Mouse (Mus musculus): ENCODE data around the gene Srp54a.
"Not testable (repeated sequence)": the region's sequence is repeated elsewhere in the genome, so short reads cannot be mapped to it uniquely, and the experiment has no call there.

Srp54a gene

DNA sequence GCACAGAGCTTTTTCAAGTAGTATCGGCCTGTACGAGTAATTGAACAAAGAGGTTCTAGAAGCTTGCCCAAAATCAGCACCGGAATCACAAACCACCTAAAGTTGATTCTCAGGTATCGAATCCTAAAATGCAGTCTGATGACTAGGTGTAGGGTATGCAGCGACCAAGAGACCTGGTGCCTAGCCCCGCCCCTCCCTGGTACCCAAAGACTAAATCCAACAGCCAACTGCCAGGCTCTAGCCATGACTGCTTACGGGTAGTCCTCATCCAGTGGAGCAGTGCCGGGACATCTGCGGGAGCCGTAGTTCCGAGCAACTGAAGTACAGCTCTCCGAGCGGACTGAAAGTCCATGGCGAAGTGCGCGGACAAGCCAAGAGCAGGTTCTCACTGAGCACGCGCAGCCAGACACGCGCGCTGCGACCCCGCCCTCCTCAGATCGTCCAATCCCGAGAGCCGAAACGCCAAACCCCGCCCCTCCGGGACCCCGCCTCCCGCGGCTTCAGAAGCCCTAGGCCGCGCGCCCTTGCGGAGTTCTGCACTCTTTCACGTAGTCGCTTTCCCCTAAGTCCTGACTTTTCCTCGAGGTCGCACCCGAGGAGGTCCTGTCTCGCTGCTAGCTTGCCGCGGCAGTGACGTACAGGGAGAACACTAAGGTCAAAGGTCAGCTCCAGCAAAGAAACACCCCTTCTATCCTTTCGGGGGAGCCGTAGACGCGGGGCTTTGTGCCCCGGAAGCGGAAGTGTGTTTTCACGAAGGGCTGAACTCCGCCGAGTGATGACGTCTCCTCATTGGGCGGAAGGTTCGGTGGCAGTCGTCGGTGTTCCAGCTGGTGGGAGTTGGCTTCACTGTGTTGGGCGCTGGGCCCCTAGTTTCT, at the start of gene Srp54a, which contains the start of gene 2700097O09Rik:
Gene Srp54a, plus strand, starts transcription at position 537 of the 875 bp plus-strand sequence.
Gene 2700097O09Rik, minus strand, starts transcription at position 385 of the 875 bp plus-strand sequence.
- DNase-seq (ENCODE audit: low read depth, low spot score): peak; percentile 92

DNA sequence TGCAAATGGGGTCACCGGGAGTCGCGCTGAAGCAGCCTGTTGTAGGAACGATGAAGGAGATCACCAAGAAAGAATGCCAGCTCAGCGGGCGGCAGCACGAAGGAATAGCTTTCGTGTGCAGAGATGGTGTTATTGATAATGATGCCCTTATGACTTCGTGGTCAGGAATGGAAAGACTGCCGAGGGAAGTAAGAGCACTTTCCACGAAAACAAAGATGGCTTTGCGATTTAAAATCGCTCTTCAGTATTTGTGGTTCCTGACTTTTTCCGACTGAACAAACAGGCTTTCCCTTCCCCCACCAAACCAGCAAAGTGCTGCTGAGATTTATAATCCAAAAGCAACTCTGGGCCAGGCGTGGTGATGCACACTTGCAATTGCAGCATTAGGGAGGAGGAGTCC, 39.1 kb upstream of the Srp54a start:
- no peak for DNase-seq (ENCODE audit: low read depth, low spot score)

DNA sequence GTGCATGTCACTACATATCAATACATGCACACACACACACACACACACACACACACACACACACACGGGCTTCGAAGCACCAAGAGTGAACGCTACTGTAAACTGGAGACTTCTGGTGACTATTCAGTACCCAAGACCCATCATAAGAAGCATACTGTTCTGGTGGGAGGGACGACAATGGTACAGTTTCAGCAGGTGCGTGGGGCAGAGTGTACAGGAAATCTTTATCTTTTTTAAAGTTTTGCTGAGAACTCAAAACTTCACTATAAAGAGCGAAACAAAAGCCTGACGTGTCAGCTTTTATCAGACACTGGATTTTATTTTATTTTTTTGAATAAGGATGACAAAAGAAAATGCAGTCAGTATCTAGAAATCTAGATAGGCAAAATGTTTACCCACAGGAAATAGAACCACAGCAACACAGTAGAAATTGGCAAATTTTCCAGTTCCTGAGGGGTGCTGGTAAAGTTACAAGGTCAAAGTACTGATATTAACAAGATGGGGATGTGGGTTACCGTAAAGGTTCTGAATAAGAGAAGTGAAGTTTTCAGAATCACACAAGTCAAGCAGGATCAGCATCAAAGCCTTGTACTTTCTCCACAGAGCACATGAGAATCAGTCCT, 30.2 kb upstream of the Srp54a start:
- DNase-seq (ENCODE audit: low read depth, low spot score): no peak

DNA sequence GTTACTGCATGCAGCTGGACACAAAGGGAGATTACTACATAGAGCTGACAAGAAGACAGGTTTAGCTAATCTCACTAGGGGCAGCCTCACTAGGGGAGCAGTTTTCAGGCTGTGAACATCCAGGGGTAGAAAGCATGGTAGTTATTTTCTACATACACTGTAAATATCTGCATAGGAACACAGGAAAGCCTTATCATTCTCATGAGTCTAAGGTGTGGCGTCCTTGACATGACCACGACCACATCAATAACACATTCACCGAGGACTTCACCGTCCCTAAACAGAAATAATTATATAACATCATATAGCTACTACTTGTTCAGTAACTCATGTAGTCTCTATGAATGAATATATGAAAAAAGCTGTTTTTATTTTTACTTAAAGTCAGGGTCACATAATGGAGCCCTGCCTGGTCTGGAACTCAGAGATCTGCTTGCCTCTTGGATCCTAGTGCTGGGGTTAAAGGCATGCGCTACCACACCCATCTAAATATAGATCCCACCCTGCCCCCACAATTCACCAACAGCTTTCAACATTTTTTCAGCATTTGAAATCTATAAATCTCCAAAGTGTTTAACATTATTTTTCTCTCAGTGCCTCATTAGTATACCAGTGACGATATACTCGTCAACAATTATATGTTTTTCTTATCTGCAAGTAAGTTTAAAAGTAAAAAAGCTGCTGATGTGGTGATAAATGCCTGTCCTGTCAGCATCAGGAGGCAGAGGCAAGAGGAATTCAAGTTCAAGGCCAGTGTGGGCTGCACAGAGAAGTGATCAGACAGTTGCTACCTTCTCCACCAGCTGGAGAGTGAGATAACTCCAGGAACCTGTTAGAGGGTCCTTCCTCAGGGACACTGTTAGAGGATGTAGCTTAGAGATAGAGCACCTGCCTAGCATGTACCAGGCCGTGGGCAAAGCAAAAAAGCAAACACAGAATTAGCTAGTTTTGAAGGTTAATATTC, 28.6 kb upstream of the Srp54a start:
- DNase-seq (ENCODE audit: low read depth, low spot score): no peak

DNA sequence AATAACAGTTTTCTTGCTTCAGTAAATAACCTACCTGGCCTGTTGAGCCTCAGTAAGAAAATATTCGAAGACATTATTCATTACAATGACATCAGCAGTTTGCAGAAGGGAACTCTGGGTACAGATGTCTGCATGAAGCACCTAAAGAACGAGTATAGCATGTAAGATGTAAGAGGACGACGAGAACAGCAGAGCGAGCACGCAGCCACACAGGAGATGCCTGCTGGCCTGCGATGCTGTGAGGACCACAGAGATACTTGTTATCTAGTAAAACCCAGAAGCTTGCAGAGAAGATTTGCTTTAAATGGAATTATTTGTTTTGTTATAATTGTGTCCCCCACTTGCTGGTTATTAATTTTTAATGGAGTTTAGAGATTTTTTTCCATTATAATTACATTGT, 26.8 kb upstream of the Srp54a start:
- no peak for DNase-seq (ENCODE audit: low read depth, low spot score)

DNA sequence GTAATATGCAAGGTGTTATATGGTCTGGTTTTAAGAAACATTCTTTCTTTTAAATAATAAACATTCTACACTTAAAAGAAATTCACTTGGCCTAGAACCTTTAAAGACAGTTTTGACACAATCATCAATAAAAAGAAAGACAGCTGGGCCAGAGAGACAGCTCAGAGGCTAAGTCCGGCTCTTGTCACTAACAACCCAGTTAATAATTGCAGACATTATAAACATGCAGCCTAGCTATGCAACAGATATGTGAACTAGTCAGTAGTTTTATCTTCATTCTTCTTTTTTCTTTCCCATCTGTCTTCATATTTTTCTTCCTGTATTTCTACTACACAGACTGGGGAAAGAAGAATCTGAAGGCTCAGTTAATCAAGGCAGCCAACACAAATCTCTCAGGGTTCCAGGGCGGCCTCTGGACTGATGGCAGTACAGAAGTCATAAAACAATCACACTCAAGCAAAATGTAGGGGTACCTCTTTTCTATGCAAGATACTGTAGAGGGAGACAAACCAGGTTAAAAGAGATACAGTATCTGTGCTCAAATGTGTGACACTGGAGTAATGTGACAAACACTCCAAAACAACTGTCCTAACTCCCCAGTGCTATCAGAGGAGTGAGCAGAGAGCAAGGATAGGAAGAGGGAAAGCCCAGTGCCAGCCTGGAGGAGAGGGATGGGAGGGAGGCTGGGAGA, 25.4 kb upstream of the Srp54a start:
- DNase-seq (ENCODE audit: low read depth, low spot score): no peak

DNA sequence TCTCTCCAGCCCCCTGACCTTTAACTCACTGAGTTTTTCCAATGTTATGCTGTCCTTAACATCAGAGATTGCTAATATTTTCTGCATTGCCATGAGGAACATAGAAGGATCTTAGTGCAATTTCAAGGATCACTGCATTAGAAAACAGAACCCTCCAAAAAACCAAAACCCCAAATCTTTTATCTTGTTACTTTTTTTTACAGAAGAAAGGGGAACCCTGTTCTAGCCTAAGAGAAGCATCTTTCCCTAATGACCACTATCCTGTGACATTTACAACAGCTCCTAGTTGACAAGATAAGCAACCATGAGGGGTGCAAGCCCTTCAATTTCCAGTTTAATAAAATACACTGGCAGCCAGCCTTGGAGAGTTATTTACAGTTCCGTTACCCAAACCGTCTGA, 23.4 kb upstream of the Srp54a start:
- no peak for DNase-seq (ENCODE audit: low read depth, low spot score)

DNA sequence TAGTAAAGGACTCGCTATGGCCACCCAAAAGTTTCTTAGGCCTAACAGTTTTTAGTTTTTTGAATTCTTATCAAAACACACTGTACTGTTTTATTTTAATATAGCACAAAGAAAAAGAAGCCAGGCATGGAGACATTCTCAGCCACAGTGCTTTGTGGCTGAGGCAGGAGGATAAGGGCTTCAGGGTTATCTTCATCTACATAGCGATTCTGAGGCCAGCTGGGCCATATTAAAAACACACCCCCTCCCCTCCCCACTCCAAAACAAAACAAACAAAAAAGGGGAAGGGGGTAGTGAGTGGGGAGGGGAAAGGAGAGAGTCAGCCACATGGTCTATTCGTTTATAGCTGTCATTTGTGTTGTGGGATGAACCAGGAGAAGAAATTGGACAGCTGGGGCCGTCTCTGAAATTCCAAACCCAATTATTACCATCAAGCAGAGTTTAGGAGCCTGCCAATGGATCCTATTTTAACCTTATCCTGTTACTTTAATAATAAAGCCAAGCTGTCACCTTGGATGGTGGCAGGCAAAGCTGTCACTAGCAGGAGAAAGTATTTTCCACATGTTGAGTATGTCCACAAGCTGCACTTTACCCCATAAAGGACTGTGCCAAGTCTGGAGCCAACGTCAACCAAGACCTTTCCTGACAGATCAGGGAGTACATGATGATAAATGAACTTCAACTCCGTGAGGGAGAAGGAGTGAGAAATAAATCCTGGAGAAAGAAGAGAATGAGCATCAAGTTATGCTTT, 21.0 kb upstream of the Srp54a start:
- no peak for DNase-seq (ENCODE audit: low read depth, low spot score)

DNA sequence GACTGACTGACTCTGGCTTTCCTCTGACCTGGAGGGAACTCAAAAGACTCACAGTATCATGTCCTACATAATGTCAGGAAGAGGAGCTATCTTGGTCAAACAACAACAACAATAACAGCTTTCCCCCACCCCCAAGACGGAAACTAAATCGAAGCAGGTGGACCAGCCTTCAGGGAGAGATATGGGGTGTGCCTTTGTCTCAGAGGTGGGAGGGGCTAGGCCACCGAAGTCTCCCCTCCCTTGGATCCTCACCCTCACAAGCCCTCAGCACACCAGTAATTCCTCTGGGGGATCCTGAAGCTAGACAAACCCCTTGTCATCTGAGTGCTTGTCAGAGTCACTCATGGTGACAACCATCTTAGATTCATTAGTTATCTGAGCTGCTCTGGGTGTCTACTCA, 20.2 kb upstream of the Srp54a start:
- no peak for DNase-seq (ENCODE audit: low read depth, low spot score)

DNA sequence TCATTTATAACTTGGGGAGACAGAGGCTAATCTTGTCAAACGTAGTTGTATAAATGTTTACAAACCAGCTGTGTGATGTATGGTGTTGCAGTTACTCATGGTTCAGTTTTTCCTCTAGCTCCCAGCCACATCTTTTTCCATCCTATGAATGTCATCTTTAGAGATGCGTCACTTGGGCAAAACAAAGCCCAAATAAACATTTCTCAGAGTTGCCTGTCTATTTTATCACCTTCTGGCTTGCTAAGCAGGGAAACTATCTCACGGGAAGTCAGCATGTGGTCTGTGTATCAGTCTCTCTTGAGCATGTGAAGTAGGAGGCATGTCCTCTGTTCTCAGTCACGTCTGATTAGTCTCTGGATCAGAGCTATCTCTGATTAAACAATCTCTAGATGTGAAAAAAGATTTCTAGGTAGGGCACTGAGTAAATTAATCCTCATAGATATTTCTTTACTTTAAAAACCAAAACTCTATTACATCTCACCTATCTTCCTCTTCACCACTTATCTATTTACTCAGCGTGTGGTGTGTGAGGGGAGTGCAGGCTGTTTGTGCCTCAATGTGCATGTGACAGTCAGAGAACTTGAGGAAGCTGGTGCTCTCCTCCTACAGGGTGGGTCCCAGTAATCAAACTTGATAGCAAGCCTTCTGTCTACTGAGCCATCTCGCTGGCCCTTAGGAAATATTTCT, 19.7 kb upstream of the Srp54a start:
- no peak for DNase-seq (ENCODE audit: low read depth, low spot score)

DNA sequence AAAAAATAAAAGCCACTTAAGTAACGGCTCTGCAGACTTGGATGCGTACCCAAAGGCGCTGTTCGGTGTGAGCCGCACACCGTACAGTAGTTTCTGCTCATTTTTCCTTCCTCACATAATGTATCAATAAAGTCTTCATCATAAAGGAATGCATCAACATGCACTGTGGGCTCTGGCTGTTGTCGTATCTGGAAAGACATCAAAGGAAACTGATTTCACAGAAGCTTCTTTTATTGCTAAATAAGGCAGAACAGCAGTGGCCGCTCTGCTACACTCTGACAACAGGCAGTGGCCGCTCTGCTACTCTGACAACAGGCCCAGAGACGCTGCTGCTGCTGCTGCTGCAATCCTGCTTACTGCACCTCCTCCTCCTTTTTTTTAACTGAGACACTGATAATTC, 19.1 kb upstream of the Srp54a start:
- DNase-seq (ENCODE audit: low read depth, low spot score): no peak

DNA sequence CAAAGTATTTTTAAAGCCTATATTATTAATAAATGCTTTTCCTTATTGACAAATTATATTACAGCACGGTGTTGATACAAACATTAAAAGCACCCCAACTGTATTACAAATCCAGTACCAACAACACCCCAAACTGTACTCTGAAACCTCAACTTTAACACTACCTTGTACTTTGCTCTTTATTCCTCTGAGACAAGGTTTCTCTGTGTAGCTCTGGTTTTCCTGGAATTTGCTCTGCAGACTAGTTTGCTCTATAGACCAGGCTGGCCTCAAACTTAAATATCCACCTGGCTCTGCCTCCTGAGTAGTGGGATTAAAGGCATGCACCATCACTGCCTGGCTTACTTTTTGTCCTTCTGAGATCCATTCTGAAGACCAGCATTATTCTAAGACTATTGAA, 17.9 kb upstream of the Srp54a start:
- DNase-seq (ENCODE audit: low read depth, low spot score): no peak

DNA sequence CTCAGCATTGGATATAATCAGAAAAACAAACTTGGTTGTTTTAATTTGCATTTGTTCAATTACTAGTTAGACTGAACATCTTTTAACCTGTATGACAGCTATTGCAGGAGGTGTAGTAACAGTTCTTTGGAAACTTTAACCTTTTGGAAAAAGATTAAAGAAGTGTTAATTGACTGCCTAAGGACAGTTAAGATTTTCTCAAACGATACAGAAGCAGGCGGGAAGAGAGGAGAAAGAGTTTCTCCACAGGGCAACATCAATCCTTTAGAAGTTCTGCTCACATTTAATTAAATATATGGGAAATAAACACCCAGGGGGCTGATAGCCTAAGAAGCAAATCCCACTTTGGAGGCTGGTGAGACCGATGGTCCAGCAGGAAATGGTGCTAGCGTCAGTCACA, 7.6 kb upstream of the Srp54a start:
- DNase-seq (ENCODE audit: low read depth, low spot score): no peak

DNA sequence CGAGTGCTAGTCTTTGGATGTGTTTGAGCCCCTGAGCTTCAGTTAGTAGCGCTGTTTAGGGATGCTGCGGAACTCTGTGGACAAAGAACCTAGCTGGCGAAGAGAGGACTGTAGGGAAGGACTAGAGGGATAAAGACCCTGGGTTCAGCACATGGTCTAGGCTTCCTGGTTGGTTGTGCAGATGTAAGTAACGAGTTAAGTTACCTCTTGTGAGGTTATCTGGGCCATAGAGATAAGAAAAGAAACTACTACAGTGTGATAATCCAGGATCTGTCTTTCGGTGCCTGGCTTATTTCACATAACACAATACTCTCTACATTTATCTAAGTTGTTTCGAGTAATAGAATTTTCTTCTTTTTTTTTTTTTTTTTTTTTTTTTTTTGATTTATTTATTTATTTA, 6.4 kb upstream of the Srp54a start:
- no peak for DNase-seq (ENCODE audit: low read depth, low spot score)

DNA sequence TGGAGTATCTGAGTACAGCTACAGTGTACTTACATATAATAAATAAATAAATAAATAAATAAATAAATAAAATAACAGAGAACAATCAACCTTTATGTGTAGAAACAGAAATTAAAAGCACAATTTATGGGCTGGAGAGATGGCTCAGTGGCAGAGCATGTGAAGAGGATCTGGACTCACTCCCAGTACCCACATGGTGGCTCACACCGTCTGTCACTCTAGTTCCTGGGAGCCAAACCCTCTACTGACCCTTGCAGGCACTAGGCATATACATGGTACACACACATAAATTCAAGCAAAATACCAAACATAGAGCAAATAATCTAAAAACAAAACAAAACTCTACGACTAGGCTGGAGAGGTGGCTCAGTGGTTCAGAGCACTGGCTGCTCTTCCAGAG, 4.8 kb upstream of the Srp54a start:
- no peak for DNase-seq (ENCODE audit: low read depth, low spot score)

DNA sequence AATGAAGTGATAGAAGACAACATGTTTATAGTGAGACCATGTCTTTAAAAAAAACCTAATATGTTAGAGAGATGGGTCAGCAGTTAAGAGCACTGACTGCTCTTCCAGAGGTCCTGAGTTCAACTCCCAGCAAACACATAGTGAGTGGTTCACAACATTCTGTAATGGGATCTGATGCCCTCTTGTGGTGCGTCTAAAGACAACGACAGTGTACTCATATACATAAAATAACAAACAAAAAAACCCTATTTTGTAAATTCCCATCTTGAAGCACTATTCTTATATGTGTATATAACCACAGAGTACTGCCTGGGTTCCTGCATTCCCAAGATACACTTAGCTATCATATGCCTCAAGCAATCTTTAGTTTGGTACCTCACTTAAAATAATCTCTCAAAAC, 1.4 kb upstream of the Srp54a start:
- DNase-seq (ENCODE audit: low read depth, low spot score): not testable (repeated sequence)

DNA sequence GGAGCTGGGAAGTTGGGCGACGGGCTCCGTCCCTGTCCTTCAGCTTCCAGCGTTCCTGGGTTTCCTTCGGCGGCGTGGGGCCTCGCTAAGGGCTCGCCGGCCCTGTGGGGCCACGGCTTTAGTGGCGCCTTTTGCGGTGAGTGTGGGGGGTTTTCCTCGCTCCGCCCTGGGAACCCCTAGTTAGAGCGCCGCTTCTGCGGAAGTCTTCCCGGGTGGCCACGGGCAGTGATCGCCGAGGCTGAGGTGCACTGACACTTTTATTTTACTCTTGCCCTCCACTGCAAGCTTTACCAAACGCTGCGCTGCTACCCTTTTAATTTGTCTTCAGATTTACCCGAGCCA, 510 bp downstream of the Srp54a start:
- DNase-seq (ENCODE audit: low read depth, low spot score): not testable (repeated sequence)

DNA sequence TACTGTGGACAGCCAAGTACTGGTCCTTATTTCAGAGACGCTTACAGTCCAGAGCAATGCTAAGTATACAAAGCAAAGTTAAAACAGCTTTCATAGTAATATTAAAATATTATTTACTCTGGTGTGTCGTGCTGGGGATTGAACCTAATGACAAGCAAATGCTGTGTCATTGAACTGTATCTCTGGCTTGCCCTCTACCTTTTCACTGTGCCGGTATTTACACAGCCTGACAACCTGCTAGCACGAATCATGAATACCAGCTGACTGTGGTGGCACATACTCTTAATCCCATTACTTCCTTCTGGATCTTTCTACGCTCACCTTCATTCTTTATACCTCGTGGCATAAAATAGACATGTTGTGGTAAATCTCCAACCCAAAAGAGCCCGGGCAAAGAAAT, 12.1 kb downstream of the Srp54a start:
- DNase-seq (ENCODE audit: low read depth, low spot score): not testable (repeated sequence)

DNA sequence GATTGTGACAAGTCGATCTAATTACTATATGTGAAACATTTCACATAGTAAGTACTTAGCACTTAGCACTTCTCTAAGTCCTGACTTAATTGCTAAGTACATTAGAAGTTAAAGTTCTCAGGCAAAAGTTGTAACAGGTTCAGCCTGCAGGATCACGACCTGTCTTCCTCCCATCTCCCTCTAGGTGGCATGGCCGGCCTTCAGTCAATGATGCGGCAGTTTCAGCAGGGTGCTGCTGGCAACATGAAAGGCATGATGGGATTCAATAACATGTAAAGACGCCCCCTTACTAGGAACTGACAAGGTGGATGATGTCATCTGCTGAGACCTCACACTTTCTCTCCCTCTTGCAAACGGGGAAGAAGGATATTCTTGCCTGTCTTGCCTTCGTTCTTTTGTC, 32.6 kb downstream of the Srp54a start:
- DNase-seq (ENCODE audit: low read depth, low spot score): not testable (repeated sequence)

DNA sequence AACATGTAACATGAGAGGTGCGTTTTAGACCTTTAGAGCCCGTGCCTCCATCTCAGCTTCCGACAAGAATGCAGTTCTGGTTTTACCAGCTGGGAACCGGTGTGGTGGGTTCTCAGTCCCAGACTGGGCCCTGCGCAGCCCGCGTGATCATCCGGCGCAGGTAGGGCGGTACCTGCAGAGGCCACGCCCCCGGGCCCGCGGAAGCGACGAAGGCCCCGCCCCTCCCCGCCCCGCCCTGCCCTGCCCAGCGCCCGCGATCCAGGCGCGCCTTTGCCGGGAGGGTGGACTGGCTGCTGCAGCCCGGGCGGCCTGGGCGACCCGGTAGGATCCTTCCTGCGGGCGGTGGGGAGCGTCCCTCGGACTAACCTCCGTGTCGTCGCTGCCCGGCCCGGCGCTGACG, 44.2 kb downstream of the Srp54a start, which contains the start of gene Fam177a:
Gene Fam177a, plus strand, starts transcription at position 228 of the 400 bp plus-strand sequence.
- DNase-seq (ENCODE audit: low read depth, low spot score): not testable (repeated sequence)

All from embryo, embryonic 11.5 days (tissue).